Mouse (Mus musculus): ENCODE data around the gene Mgat4b. TPM values are rescaled to one million over a fixed set of nuclear protein-coding genes. Genes with fewer than 3 reads are reported as not detected.

Mgat4b gene
- polyA plus RNA-seq, 1 experiment = 171 TPM

GRCm38 (mm10) chr11:50275077-50275476, 64.4 kb downstream of the Mgat4b start:
- WGBS = 57% methylated on average over 2 of the region's 2 CpGs
- no peaks in the 10 kb centered on the region for H3K27me3 ChIP-seq (ENCODE audit: control insufficient read depth, insufficient read depth, low read length)
- TF ChIP-seq POLR2A (IDR thresholded peaks at IDR 0.05; ENCODE audit: low read depth, low read length) (no peak), CTCF (IDR thresholded peaks at IDR 0.05; ENCODE audit: extremely low read depth, insufficient read length, insufficient replicate concordance, low read depth, low read length) (no peak)
- H3K36me3 ChIP-seq (ENCODE audit: control insufficient read depth, insufficient read depth, low read length) = no peaks in the 10 kb centered on the region
- H3K4me3 ChIP-seq (ENCODE audit: low read depth, low read length) = no peak overlapping the region
- H3K27ac ChIP-seq (ENCODE audit: insufficient read depth, low read depth, low read length) = no peak overlapping the region
- H3K4me1 ChIP-seq (ENCODE audit: control insufficient read depth, insufficient read depth, insufficient read length, low read length) = peaks cover 3% of the 10 kb centered on the region; the same call in 1 of the 2 replicates

DNA sequence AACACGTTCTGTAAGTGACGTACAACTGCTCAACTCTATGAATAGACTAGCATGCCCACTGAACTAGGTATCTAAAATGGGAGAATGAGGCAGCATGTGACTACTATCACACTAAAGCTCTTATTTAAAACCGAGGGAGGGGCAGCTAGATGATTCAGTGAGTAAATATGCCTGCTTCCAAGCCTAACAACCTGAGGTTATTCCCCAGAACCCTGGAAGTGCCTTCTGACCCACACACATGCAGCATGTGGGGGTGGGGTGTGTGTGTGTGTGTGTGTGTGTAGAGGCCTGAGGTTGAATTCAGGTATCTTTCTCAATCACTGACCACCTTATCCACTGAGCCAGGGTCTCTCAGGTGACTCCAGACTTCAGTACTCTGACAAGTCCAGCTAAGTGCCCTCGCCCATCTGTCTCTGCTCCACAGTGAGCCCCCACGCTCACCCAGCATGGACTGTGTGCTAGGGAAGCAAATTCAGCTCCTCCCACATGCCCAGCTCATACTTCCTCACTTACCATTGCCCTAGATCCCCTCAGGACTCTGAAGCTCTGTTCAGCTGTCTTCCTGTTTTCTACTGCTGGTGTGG, 65.0 kb downstream of the Mgat4b start:
- Histone ChIP-seq H3K4me3 (ENCODE audit: low read depth, low read length) (no peak overlapping the region), H3K36me3 (ENCODE audit: control insufficient read depth, insufficient read depth, low read length) (no peaks in the 10 kb centered on the region), H3K4me1 (ENCODE audit: control insufficient read depth, insufficient read depth, insufficient read length, low read length) (peaks cover 3% of the 10 kb centered on the region; the same call in 1 of the 2 replicates), H3K27ac (ENCODE audit: insufficient read depth, low read depth, low read length) (no peak overlapping the region), H3K27me3 (ENCODE audit: control insufficient read depth, insufficient read depth, low read length) (no peaks in the 10 kb centered on the region)
- 60% methylated on average over 5 of the region's 5 CpGs for WGBS
- TF ChIP-seq POLR2A (IDR thresholded peaks at IDR 0.05; ENCODE audit: low read depth, low read length) (no peak), CTCF (IDR thresholded peaks at IDR 0.05; ENCODE audit: extremely low read depth, insufficient read length, insufficient replicate concordance, low read depth, low read length) (no peak)

- Histone ChIP-seq H3K4me3 (ENCODE audit: low read depth, low read length) (no peak overlapping the region), H3K36me3 (ENCODE audit: control insufficient read depth, insufficient read depth, low read length) (0 out of 2 replicates have a peak, but pooled peaks cover 2% of the 10 kb centered on the region), H3K27me3 (ENCODE audit: control insufficient read depth, insufficient read depth, low read length) (no peaks in the 10 kb centered on the region), H3K4me1 (ENCODE audit: control insufficient read depth, insufficient read depth, insufficient read length, low read length) (peaks cover 3% of the 10 kb centered on the region; the same call in 1 of the 2 replicates), H3K27ac (ENCODE audit: insufficient read depth, low read depth, low read length) (no peak overlapping the region)
- TF ChIP-seq CTCF (IDR thresholded peaks at IDR 0.05; ENCODE audit: extremely low read depth, insufficient read length, insufficient replicate concordance, low read depth, low read length) = no peak
- no peak for TF ChIP-seq POLR2A (IDR thresholded peaks at IDR 0.05; ENCODE audit: low read depth, low read length)
These were observed 66.3 kb downstream of the Mgat4b start for GRCm38 (mm10) chr11:50277025-50277424.

DNA sequence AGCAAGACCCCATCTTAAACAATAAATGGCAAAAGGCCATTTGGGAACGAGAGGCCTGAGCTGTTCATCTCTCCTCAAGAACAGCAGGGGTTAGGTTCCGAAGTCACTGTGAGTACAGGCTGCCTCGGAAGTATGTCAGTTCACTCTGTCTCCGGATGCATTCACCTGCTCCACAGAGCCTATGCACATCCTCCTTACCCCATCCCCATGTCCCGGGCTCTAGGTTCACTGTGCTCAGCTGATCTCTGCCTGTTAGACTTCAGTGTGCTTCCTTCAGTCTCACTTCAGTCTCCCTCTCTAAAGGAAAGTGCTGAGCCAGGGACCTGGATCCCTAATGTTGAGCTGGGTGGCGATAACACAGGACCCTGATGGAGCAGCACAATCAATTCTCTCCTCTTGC, 67.0 kb downstream of the Mgat4b start:
- H3K27ac ChIP-seq (ENCODE audit: insufficient read depth, low read depth, low read length) = no peak overlapping the region
- H3K27me3 ChIP-seq (ENCODE audit: control insufficient read depth, insufficient read depth, low read length) = no peaks in the 10 kb centered on the region
- H3K36me3 ChIP-seq (ENCODE audit: control insufficient read depth, insufficient read depth, low read length) = 0 out of 2 replicates have a peak, but pooled peaks cover 2% of the 10 kb centered on the region
- TF ChIP-seq POLR2A (IDR thresholded peaks at IDR 0.05; ENCODE audit: low read depth, low read length) = no peak
- no peak for TF ChIP-seq CTCF (IDR thresholded peaks at IDR 0.05; ENCODE audit: extremely low read depth, insufficient read length, insufficient replicate concordance, low read depth, low read length)
- H3K4me1 ChIP-seq (ENCODE audit: control insufficient read depth, insufficient read depth, insufficient read length, low read length) = peaks cover 3% of the 10 kb centered on the region; the same call in 1 of the 2 replicates
- no peak overlapping the region for H3K4me3 ChIP-seq (ENCODE audit: low read depth, low read length)
- WGBS = 94% methylated on average over 6 of the region's 6 CpGs

DNA sequence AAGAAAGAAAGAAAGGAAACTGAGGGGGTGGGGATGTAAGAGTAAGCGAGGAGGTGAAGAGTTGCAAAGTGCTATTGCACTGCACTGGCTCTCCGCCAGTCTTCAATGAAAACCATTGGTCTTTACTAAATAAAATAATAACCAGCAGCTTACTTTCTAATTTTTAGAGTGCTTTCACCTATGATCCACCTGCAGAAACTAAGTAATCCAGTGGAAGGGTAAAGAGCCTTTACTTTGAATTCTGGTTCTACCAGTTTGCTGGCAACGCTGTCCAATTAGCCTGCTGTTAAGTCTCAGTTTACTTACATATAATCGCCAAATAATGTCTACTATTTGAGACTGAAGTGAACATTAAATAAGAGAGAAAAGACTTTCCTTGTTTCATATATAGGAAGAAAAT, 68.3 kb downstream of the Mgat4b start:
- Histone ChIP-seq H3K4me1 (ENCODE audit: control insufficient read depth, insufficient read depth, insufficient read length, low read length) (peaks cover 3% of the 10 kb centered on the region; the same call in 1 of the 2 replicates), H3K36me3 (ENCODE audit: control insufficient read depth, insufficient read depth, low read length) (0 out of 2 replicates have a peak, but pooled peaks cover 3% of the 10 kb centered on the region), H3K27me3 (ENCODE audit: control insufficient read depth, insufficient read depth, low read length) (no peaks in the 10 kb centered on the region), H3K27ac (ENCODE audit: insufficient read depth, low read depth, low read length) (no peak overlapping the region), H3K4me3 (ENCODE audit: low read depth, low read length) (no peak overlapping the region)
- WGBS = 58% methylated on average over 4 of the region's 4 CpGs
- no peak for TF ChIP-seq POLR2A (IDR thresholded peaks at IDR 0.05; ENCODE audit: low read depth, low read length)
- TF ChIP-seq CTCF (IDR thresholded peaks at IDR 0.05; ENCODE audit: extremely low read depth, insufficient read length, insufficient replicate concordance, low read depth, low read length) = no peak

GRCm38 (mm10) chr11:50280053-50280452, 69.4 kb downstream of the Mgat4b start:
- H3K36me3 ChIP-seq (ENCODE audit: control insufficient read depth, insufficient read depth, low read length) = 0 out of 2 replicates have a peak, but pooled peaks cover 3% of the 10 kb centered on the region
- H3K27ac ChIP-seq (ENCODE audit: insufficient read depth, low read depth, low read length) = no peak overlapping the region
- TF ChIP-seq CTCF (IDR thresholded peaks at IDR 0.05; ENCODE audit: extremely low read depth, insufficient read length, insufficient replicate concordance, low read depth, low read length) (no peak), POLR2A (IDR thresholded peaks at IDR 0.05; ENCODE audit: low read depth, low read length) (no peak)
- H3K4me1 ChIP-seq (ENCODE audit: control insufficient read depth, insufficient read depth, insufficient read length, low read length) = peaks cover 3% of the 10 kb centered on the region; the same call in 1 of the 2 replicates
- H3K4me3 ChIP-seq (ENCODE audit: low read depth, low read length) = no peak overlapping the region
- WGBS = 71% methylated on average over 1 of the region's 1 CpGs
- H3K27me3 ChIP-seq (ENCODE audit: control insufficient read depth, insufficient read depth, low read length) = no peaks in the 10 kb centered on the region

Other genes with a start within 250 kb of the Mgat4b start
- gene Rnf130, start 185.5 kb upstream of the Mgat4b start, polyA plus RNA-seq (2012; rRNA removed) = 23.9 and 29.8 TPM in 2 replicates
- gene Tbc1d9b, start 79.5 kb upstream of the Mgat4b start, polyA plus RNA-seq (2012; rRNA removed) = 19.3 and 31.5 TPM in 2 replicates
- 0.95 and 3.8 TPM in 2 replicates for gene Mrnip, start 36.4 kb upstream of the Mgat4b start, polyA plus RNA-seq (2012; rRNA removed)
- 89.1 and 171 TPM in 2 replicates for gene Sqstm1, start 63 bp upstream of the Mgat4b start, polyA plus RNA-seq (2012; rRNA removed)
- 44.3 and 51.3 TPM in 2 replicates for gene Ltc4s, start 27.7 kb downstream of the Mgat4b start, polyA plus RNA-seq (2012; rRNA removed)
- gene Maml1, start 81.4 kb downstream of the Mgat4b start, polyA plus RNA-seq (2012; rRNA removed) = 7.5 and 12.6 TPM in 2 replicates
- gene Canx, start 114.8 kb downstream of the Mgat4b start, polyA plus RNA-seq (2012; rRNA removed) = 12.0 and 31.9 TPM in 2 replicates
- gene Cby3, start 143.6 kb downstream of the Mgat4b start, polyA plus RNA-seq (2012; rRNA removed) = 0.15 and 0.51 TPM in 2 replicates
- gene Hnrnph1, start 166.1 kb downstream of the Mgat4b start, polyA plus RNA-seq (2012; rRNA removed) = 5.9 and 11.5 TPM in 2 replicates
- 8.0 and 15.8 TPM in 2 replicates for gene Rufy1, start 220.2 kb downstream of the Mgat4b start, polyA plus RNA-seq (2012; rRNA removed)

All from small intestine, adult 2 months (tissue).